Mouse (Mus musculus): ENCODE data around the gene Ddc.

The Ddc gene

DNA sequence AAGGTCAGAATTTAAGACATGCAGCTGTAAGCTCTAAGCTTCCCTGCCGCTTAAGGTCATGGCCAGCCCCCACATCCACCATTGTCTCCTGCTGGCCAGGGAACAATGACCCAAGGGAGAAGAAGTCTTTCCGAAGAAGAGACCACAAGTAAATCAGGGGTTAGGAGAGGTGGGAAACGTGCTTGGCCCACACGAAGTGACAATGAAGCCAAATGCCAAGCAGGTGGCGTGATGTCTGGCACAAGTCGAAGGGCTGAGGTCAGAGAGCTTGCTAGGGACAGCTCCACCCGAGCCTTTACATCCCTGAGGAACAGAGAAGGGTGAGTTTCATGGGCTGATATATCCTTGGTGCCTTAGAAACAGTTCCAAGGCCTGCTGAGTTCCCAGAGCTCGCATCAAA is 52.9 kb downstream of the Ddc start:
- DNase-seq (ENCODE audit: low read depth, low spot score), result no peak

DNA sequence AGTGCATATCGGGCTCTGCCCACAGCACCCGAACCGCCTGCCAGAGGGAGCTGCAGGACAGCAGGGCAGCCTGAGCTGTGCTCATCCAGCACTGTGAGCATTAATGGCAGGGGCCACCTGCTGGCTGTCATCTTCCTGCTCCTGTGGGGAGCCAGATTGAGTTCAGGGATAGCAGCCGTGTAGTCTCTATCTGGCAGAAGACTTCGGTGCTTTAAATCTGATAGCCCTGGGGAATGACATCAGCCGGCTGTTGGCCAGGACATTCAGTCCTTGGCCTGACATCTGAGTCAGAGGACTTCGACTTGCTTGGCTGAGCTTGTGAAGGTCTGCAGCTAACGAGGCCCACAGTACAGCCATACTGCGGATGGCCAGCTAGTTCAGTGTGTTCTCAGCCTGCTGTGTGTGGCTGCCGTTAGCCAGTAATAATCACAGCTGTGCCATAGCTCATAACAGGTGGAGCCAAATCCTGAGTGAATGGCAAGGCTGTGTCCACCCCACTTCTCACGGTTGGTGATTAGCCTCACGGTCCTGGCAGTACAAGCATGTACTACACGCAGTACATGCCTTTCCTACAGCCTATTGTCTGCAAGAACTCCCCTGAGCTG is 53.5 kb downstream of the Ddc start:
- DNase-seq (ENCODE audit: low read depth, low spot score), result no peak

DNA sequence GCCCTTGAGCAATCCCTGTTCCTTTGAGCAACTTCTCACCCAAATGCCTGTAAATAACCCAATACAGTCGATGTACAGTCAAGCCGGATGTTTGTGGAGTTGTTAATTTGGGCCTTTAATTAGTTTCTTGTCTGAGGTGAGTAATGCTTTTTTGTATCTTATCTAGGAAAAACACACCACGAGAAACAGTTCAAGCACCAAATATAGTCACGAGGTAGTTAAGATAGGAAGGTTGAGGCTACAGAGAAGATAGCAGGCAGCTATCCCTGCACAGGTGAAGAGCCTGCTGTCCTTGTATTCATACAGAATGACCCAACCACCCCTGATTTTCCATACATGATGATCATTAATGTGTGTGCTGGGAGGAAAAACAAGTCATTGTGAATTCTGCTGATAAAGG is 56.4 kb downstream of the Ddc start:
- no peak for DNase-seq (ENCODE audit: low read depth, low spot score)

DNA sequence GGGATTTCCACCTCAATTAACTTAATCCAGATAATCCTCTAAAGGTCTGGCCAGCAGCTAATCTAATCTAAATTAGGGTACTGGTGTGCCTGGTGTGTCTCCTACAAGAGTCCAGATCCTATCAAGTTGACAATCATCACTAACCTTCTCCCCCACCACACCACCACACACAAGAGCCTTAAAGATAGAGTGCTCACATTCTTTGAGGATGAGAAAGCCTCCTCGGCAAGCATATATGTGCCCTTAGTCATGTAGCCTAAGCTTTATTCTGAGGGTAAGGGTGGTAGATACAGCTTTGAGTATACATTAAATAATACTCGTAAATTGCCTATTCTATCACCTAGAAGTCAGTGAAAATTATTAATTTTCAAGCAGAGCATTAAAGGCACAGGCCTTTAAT is 57.2 kb downstream of the Ddc start:
- no peak for DNase-seq (ENCODE audit: low read depth, low spot score)

DNA sequence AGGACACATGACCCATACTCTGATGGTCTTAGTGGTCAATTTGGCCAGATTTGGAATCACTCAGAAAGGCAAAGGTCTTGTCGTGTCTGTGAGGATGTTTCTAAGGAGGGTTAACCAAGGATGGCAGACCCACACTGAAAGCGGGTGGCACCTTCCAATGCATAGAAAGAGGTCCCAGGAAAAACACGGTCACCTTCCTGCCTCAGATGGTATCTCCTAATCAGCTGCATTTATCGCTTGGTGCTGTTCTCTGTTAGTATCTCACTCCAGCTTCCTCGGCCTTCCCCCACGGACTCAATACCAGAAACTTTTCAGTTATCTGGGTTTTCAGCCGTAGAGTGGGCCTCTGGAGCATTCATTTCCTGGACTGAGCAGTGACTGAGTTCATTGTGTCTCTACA is 58.1 kb downstream of the Ddc start:
- no peak for DNase-seq (ENCODE audit: low read depth, low spot score)

DNA sequence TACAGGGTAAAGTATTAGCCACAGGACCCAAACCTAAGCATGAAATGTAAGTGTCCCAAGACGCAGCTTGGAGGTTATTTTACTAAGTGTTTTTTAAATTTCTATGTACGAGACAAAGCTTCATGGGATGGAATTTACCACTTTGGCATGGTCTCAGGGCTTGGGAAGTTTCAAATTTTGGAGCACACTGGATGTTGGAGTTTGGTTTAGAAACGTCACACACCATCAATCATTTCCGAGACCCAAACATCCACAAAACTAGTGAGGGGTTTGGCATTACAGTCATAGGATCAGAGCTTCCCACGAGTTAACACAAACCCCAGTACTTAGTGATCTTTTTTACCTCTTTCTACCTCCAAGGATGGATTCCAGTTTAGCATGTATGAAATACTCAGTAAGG is 60.6 kb downstream of the Ddc start:
- no peak for DNase-seq (ENCODE audit: low read depth, low spot score)

DNA sequence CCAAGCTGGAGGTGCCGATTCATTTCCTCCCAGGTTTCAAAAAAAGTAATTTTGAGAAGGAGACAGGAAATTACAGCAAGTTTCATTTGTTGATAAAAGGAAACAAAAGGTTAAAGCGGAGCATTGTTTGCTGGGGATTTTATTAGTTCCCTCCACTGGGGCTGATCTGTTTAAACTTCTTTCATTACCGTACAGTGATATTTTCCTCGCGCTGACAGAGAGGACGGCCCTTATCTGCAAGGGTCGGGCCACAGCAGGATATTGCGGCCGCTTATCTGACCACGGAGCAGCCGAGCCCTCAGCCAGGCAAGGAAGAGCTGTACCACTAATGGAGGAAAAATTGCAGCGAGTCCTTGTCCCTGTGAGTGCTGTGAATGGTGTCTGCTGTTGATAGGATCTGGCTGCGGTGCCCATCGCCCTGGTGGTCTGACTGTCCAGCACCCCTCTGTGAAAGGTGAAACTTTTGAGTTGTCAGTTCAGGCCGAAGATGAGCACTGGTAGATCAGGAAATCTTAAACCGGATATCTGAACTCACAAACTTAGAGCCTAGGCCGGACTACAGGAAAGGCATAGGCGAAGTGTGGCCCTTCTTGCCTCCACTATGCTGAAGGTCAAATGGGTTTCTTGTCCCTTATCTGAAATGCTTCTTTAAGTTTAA is 61.1 kb downstream of the Ddc start:
- no peak for DNase-seq (ENCODE audit: low read depth, low spot score)

DNA sequence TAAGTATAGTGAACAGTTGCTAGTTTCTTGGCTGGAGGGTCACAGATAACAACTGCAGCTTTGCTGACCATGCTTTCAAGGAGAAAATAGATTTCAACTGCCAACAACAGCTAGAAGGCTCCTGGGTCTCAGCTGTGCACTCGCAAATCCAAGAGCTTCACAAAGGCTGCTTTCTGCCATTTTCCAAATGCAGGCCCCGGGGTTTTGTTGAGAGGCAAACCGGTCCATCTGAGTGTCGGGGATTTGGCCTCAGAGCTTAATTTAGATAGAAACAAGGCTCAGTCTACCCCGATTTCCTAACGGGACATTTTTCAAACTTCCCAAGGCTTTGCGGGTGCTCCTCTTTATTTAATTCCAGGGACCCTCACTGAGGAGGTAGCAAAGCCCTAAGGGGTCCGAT is 61.7 kb downstream of the Ddc start:
- no peak for DNase-seq (ENCODE audit: low read depth, low spot score)

DNA sequence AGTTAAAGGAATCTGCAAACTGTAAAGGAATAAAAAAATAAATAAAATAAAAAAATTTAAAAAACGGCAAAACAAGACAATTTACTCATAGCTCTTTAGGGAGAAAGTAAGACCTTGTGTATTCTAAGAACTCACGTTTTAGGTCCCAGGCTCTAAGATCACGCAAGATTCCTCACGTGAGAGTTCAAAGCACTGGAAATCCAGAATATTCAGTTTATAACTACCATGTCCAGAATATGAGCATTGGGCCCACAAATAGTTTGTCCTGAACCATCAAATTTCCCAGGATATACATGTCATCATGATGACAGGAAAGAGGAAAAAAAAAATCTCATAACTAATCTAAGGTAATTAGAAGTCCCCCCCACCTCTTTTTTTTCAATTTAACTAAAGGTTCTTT is 62.2 kb downstream of the Ddc start:
- no peak for DNase-seq (ENCODE audit: low read depth, low spot score)

DNA sequence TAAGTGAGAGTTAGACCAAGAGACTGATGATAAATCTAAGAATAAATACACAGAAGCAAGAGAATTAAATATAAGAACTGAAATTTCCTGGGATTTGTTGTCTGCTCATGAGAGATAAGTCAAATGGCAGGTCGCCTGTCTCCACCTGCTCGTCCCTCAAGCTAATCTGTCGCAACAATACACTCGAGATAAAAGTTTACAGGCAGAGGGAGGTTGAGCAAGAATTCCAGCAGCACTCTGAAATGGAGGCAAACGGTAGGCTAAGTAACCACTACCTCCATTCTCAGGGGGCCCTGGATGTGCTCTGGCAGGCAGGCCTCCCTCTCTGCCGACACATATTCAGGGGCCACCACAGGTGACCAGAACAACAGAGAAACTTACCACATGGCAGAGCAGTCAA is 62.6 kb downstream of the Ddc start:
- no peak for DNase-seq (ENCODE audit: low read depth, low spot score)

DNA sequence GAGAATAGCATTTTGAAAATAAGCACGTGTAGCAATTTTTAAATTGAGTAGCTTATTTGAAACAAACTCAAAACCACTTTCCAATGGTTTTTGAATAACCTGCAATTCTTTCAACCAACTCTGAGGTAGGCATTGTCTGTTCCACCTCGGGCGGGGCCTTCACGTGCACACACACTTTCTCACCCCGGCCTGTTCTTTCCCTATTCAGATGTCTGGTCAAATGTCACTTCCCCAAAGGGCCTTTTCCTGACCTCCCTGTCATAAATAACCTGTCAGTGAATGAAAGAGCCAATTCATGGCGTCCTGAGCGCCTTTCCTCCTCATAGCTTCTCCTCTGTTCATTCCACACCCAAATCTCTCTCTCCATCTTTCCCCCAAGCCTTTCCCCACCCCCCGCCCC is 64.8 kb downstream of the Ddc start:
- no peak for DNase-seq (ENCODE audit: low read depth, low spot score)

DNA sequence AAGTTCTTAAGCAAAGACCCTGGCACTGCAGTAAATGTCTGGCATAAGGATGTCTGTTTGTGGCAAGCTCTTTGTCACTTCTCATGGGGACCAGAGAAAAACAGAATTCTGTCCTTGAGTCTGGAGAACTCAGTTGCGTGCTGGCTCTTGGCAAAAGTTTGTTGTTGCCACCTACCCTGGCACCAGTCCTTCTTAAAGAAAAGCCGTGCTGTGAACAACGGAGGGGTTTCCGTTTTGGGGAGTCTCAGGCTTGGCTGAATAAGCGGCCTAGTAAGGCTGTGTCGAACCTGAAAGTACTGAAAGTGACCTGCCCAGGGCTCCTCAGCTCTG is 65.2 kb downstream of the Ddc start:
- DNase-seq (ENCODE audit: low read depth, low spot score), result no peak

DNA sequence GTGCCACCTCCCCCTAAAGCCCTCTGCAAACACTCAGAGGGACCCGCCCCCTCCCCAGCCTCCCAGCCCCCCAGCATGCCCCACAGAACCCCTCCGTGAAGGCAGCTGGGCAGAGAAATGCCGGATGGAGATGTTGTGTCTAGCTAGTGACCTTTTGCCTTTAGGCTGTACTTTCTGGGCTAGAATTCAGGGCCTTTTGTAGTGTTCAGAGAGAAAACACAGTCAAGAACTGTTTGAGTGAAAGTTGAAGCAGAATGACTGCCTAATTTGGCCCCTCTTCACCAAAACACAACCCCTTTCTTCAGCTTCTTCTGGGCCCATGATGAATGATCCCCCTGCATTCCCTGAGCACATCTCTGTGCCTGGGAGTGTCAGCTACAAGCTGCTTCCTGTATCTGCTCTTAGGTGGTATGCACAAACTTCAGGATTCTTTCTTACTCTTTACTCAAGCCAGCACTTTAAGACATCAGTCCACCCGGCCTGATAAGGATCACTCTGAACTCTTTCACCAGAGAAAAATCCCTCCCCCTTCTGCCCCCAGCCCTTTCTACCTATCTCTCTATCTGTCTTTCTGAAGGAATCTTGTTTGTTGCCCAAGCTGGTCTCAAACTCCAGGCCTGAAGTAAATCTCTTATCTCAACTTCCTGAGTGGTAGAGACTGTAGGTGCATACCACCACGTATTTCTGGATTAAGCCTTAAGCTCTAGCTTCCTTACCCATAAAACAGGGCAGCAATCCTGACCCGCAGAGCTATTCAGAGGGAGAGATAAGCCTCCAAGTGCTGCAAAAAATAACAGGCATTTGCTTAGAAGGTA is 65.8 kb downstream of the Ddc start:
- no peak for DNase-seq (ENCODE audit: low read depth, low spot score)

DNA sequence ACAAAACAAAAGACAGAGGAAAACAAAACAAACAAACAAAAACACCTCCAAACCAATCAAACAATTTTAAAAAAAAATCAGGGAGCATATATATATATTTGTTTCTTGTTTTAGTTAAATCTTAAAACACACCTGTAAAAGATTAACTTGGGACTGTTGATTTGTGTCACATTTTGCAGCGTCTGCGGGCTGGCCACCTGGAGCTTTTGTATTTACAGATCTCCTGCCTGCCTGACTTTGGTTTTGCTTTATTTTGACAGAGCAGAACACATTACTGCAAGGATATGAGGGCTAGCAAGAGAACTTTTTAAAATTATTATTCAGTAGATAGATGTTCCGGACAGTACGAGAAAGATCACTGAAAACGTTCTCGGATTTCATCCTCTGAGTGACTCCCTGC is 66.4 kb downstream of the Ddc start:
- DNase-seq (ENCODE audit: low read depth, low spot score), result no peak

DNA sequence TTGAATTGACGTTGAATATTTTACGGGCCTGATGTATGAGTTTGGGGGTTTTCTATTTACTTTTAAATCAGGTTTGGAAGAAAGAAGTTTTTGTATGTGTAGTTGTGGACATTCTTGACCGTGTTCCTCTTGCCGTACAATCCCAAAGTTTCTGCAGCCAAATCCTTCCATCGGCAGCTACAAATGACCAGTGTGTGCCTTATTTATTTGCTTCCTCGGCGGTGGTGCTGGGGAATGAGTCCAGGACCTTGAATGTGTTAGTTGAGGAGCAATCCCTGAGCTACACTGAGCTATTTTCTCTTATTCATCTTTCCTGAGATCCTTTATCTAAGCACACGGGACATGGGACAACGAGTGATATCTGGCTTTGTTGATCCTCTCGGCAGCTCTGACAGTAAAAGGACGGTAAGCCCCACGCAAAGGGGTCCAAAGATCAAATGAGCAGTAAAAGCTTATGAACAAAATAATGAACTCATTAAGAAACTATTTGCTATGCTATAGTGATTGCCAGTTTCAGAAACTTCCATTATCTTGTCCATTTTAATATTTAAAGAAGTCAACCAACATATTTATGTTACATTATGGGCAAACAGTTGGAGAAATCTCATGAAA is 67.0 kb downstream of the Ddc start:
- DNase-seq (ENCODE audit: low read depth, low spot score), result no peak

DNA sequence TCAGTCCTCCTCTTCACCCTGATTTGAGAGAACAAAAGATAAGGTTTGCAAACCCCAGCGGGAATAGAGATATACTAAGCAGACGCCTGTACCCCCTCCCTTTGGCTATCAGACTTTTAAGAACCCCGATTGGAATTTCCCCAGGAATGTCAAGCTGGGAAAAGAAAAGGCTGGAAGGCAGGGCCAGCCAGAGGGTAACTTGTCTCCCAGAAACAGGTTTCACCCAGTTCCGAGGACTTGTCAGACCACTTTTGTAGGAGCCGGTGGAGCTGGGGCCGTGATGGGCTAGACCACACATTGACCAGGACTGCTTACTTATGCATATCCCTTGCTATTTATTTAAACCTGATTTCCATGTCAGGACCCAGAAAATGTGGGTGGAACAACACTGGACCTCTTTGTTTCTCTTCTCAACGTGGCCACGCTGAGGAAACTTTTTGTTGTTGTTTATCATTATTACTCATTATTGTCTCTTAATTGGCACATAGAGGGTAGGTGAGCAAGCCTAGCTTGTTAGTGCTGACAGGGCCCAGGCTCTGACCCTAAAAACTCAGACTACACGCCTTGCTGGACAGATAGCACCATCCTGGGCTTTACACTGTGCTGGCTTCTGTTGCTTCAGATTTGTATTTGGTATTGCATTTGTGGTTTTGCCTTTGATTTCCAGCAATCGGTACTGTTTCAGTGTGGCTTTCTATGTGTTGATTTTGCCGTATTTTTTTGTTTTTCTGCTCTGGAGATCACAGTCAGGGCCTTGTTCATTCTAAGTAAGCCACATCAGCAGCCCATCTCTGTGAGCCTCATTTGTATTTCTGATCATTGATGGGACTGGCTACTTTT is 68.6 kb downstream of the Ddc start:
- DNase-seq (ENCODE audit: low read depth, low spot score), result no peak

DNA sequence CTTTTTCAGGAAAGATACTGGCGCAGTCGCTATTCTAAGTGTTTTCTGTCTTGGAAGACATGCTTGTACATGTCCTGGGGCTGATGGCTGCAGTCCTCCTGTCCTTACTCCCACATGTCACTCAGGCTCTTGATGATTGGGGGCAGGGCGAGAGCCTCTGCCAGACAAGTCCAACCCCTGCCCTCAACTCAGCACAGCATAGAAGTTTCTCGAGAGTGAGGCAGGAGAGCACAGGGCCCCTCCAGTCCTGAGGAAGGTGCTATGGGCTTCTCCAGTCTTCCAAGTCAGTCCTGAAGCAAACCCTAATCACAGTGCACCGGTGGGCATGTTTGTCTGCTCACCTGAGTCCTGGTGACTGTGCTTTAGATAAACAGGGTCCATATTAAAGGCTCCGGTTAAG is 69.2 kb downstream of the Ddc start:
- no peak for DNase-seq (ENCODE audit: low read depth, low spot score)

DNA sequence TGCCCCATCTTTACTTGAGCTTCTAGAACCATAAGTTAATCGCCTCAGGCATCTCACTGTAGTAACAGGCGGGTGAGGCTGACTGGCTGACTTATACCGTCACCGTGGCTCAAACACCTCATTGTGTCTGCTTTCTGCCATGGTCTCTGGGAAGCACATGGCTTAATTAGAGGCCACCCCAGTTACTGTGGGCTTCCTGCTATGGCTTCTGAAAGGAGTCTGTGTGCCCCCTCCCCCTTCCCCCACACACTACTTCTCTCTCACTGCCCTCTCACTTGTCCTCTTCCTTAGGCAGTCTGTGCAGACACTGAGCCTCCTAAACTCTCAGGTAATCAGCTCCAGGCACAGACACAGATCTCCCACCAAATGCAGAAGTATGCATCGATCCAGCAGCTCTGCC is 69.7 kb downstream of the Ddc start:
- no peak for DNase-seq (ENCODE audit: low read depth, low spot score)

DNA sequence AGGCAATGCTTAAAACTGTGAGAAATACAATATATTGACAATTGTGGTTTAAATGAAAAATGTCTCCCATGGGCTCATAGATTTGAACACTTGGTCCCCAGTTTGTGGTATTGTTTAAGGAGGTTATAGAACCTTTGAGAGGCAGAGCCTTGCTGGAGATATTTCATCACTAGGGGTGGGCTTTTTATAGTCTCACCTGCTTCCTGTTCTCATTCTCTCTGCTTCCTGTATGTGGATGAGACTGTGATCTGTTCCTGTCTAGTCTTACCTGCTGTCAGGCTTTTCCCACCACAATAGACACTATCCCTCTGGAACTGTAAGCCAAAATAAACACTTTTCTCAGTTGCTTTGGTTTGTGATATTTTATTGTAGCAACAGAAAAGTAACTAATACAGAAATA is 71.5 kb downstream of the Ddc start:
- no peak for DNase-seq (ENCODE audit: low read depth, low spot score)

DNA sequence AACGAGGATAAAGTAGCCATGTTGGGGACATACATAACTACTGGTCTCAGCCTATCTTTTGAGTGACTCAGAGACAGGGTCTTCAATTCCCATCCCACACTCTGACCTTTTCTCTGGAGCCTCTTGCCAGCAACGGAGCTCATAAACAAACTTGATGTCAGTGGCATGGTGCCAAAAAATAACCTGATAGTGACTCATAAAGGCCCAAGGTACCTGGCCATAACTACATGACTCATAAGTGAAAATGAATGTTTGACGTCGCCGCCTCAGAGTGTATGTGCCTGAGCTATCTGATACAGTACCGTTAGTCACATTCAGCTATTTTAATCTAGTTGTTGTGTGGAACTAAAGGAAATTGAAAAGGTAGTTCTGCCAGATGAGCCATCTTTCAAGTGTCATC is 72.3 kb downstream of the Ddc start:
- no peak for DNase-seq (ENCODE audit: low read depth, low spot score)

DNA sequence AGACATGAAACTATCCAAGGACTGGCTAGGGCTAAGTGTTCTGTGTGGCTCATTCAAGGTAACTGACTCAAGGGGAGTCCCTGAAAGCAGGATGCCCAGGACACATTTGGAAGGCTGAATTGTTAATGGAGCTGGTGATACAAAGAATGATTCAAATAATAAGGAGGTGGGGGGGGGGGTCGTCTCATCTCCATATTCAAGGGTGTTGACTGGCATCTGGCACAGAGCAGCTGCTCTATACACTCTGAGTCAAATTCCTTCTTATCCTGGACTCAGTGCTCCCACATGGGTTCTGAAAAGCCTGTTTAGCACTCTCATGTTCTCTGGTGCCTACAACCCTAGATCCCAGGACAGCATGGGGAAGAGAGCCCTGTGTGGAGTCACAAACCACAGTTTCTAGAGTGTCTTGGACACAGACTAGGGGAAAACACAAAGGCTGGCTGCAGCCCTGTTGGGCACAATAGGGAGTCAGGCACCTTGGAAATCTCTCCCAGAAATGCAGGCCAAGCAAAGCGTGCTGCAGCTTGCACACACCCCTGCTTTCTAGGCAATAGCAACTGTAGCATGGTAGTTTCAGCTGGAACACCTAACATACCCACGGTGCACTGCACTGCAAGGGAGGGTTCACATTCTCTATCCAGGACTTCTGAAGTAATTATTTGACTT is 72.8 kb downstream of the Ddc start:
- DNase-seq (ENCODE audit: low read depth, low spot score), result no peak

All from retina, postnatal 7 days (tissue).